Mouse (Mus musculus) bone marrow macrophage, adult 2 months (primary cell): ENCODE measurements around the gene Cpne4. TPM values are rescaled to one million over a fixed set of nuclear protein-coding genes. Genes with fewer than 3 reads are reported as not detected.

Experiments used
- H3K27ac ChIP-seq: 2 replicates; pipeline ENCODE4 v1.5.1; 2012; ENCODE audit warnings: low read depth, low read length; ENCODE audit not compliant: insufficient read depth
- H3K4me1 ChIP-seq: 2 replicates; pipeline ENCODE4 v1.6.1; 2012; ENCODE audit warnings: low read length; ENCODE audit not compliant: control insufficient read depth, insufficient read depth
- H3K4me3 ChIP-seq: 2 replicates; pipeline ENCODE4 v1.5.1; 2012; ENCODE audit warnings: mild to moderate bottlenecking, low read length, moderate library complexity; ENCODE audit not compliant: insufficient read depth
- CTCF ChIP-seq: IDR thresholded peaks from 2 replicates; pipeline ENCODE4 v1.5.1; 2012; ENCODE audit warnings: low read depth, mild to moderate bottlenecking, low read length, moderate library complexity
- POLR2A ChIP-seq: IDR thresholded peaks from 2 replicates; pipeline ENCODE4 v1.6.1; 2012; ENCODE audit warnings: mild to moderate bottlenecking, low read depth, low read length, borderline replicate concordance
- polyA plus RNA-seq: library from polyadenylated mRNA; stranded (reverse); fragments of >200 nt; gene quantifications from 2 replicates; pipeline ENCODE4 v1.2.4, GENCODE M21; 2012; ENCODE audit not compliant: missing spikeins, insufficient read depth, insufficient read length

Gene Cpne4
- polyA plus RNA-seq, 1 experiment, result not detected

GRCm38 (mm10) chr9:104998225-104998624 lies 451.1 kb downstream of the Cpne4 start:
- Histone ChIP-seq H3K27ac (no peak overlapping the region), H3K4me1 (no peaks in the 10 kb centered on the region), H3K4me3 (no peak overlapping the region)
- TF ChIP-seq POLR2A (no peak), CTCF (no peak)

GRCm38 (mm10) chr9:105010721-105011120 lies 463.6 kb downstream of the Cpne4 start:
- no peak overlapping the region for H3K4me3 ChIP-seq
- TF ChIP-seq POLR2A, result no peak
- no peak for TF ChIP-seq CTCF
- H3K27ac ChIP-seq, result no peak overlapping the region
- no peaks in the 10 kb centered on the region for H3K4me1 ChIP-seq

- TF ChIP-seq CTCF, result no peak
- no peak for TF ChIP-seq POLR2A
- no peak overlapping the region for H3K4me3 ChIP-seq
- H3K27ac ChIP-seq, result no peak overlapping the region
- H3K4me1 ChIP-seq, result no peaks in the 10 kb centered on the region
These were observed 471.1 kb downstream of the Cpne4 start for GRCm38 (mm10) chr9:105018186-105018585.

GRCm38 (mm10) chr9:105028311-105028710 lies 481.2 kb downstream of the Cpne4 start:
- H3K4me3 ChIP-seq, result no peak overlapping the region
- no peaks in the 10 kb centered on the region for H3K4me1 ChIP-seq
- TF ChIP-seq CTCF, result no peak
- no peak for TF ChIP-seq POLR2A
- no peak overlapping the region for H3K27ac ChIP-seq

- no peaks in the 10 kb centered on the region for H3K4me1 ChIP-seq
- no peak overlapping the region for H3K27ac ChIP-seq
- TF ChIP-seq POLR2A (no peak), CTCF (no peak)
- no peak overlapping the region for H3K4me3 ChIP-seq
These were observed 485.5 kb downstream of the Cpne4 start for GRCm38 (mm10) chr9:105032572-105032971.

- TF ChIP-seq CTCF (no peak), POLR2A (no peak)
- no peaks in the 10 kb centered on the region for H3K4me1 ChIP-seq
- no peak overlapping the region for H3K4me3 ChIP-seq
- no peak overlapping the region for H3K27ac ChIP-seq
These were observed 486.6 kb downstream of the Cpne4 start for GRCm38 (mm10) chr9:105033641-105034040.

GRCm38 (mm10) chr9:105037847-105038246 lies 490.8 kb downstream of the Cpne4 start:
- H3K4me3 ChIP-seq, result no peak overlapping the region
- H3K27ac ChIP-seq, result no peak overlapping the region
- TF ChIP-seq POLR2A (no peak), CTCF (no peak)
- H3K4me1 ChIP-seq, result no peaks in the 10 kb centered on the region

GRCm38 (mm10) chr9:105046014-105046413 lies 498.9 kb downstream of the Cpne4 start:
- Histone ChIP-seq H3K4me3 (no peak overlapping the region), H3K4me1 (no peaks in the 10 kb centered on the region), H3K27ac (no peak overlapping the region)
- TF ChIP-seq POLR2A (no peak), CTCF (no peak)

- TF ChIP-seq CTCF (no peak), POLR2A (no peak)
- no peaks in the 10 kb centered on the region for H3K4me1 ChIP-seq
- H3K27ac ChIP-seq, result no peak overlapping the region
- no peak overlapping the region for H3K4me3 ChIP-seq
These were observed 501.3 kb downstream of the Cpne4 start for GRCm38 (mm10) chr9:105048351-105048750.

GRCm38 (mm10) chr9:105049636-105050035 lies 502.6 kb downstream of the Cpne4 start:
- H3K27ac ChIP-seq, result no peak overlapping the region
- H3K4me1 ChIP-seq, result peaks cover 2% of the 10 kb centered on the region; the same call in 1 of the 2 replicates
- TF ChIP-seq CTCF, result no peak
- TF ChIP-seq POLR2A, result no peak
- no peak overlapping the region for H3K4me3 ChIP-seq

- Histone ChIP-seq H3K4me3 (no peak overlapping the region), H3K27ac (no peak overlapping the region), H3K4me1 (peaks cover 2% of the 10 kb centered on the region; the same call in 1 of the 2 replicates)
- TF ChIP-seq POLR2A (no peak), CTCF (no peak)
These were observed 503.2 kb downstream of the Cpne4 start for GRCm38 (mm10) chr9:105050257-105050656.
